Mouse (Mus musculus) forebrain, embryonic 15.5 days (tissue): ENCODE results near the gene Rps6kb2. TPM values are rescaled to one million over a fixed set of nuclear protein-coding genes. Genes with fewer than 3 reads are reported as not detected.
"Not testable (repeated sequence)": the region's sequence is repeated elsewhere in the genome, so short reads cannot be mapped to it uniquely, and the experiment has no call there.

Source experiments
- ATAC-seq: fragments of 200-750 bp; cut with Nextera tagmentation; replicated peaks from 2 replicates; pipeline ENCODE4 v1.8.0; 2017; ENCODE audit warnings: mild to moderate bottlenecking, moderate TSS enrichment, moderate library complexity
- H3K27ac ChIP-seq: fragments of 300-500 bp; sonication (generic); replicated peaks from 2 replicates; pipeline ENCODE4 v1.5.1; 2015; ENCODE audit warnings: mild to moderate bottlenecking, inconsistent platforms
- H3K27me3 ChIP-seq: fragments of 300-500 bp; sonication (generic); 2 replicates; pipeline ENCODE4 v1.6.1; 2015; ENCODE audit warnings: inconsistent platforms
- H3K36me3 ChIP-seq: fragments of 300-500 bp; sonication (generic); 2 replicates; pipeline ENCODE4 v1.6.1; 2015; ENCODE audit warnings: mild to moderate bottlenecking, inconsistent platforms
- H3K4me1 ChIP-seq: fragments of 300-500 bp; sonication (generic); 2 replicates; pipeline ENCODE4 v1.6.1; 2015; ENCODE audit warnings: inconsistent platforms
- H3K4me2 ChIP-seq: fragments of 300-500 bp; sonication (generic); replicated peaks from 2 replicates; pipeline ENCODE4 v1.6.1; 2015; ENCODE audit warnings: mild to moderate bottlenecking, inconsistent platforms
- H3K4me3 ChIP-seq: fragments of 300-500 bp; sonication (generic); 2 replicates; pipeline ENCODE4 v1.5.1; 2015; ENCODE audit warnings: mild to moderate bottlenecking, inconsistent platforms
- H3K9ac ChIP-seq: fragments of 300-500 bp; sonication (generic); replicated peaks from 2 replicates; pipeline ENCODE4 v1.6.1; 2015; ENCODE audit warnings: mild to moderate bottlenecking, inconsistent platforms
- H3K9me3 ChIP-seq: fragments of 300-500 bp; sonication (generic); 2 replicates; pipeline ENCODE4 v1.6.1; 2016; ENCODE audit warnings: inconsistent platforms
- WGBS: fragments of 180-500 bp; shearing (Covaris S2); methylation state at CpG from one replicate; pipeline ENCODE4 v1.1.7; 2015; ENCODE audit warnings: mixed read lengths; 5-methylcytosine and 5-hydroxymethylcytosine counted together
- polyA plus RNA-seq: library from polyadenylated mRNA; unstranded; fragments of >200 nt; fragmentation: Nextera tagmentation; extraction: Ambion mirVana; gene quantifications from 2 replicates; pipeline ENCODE4 v1.2.1, GENCODE M21; 2015

Gene Rps6kb2
- polyA plus RNA-seq, 1 experiment from 2014 or later: 54.1 TPM

DNA sequence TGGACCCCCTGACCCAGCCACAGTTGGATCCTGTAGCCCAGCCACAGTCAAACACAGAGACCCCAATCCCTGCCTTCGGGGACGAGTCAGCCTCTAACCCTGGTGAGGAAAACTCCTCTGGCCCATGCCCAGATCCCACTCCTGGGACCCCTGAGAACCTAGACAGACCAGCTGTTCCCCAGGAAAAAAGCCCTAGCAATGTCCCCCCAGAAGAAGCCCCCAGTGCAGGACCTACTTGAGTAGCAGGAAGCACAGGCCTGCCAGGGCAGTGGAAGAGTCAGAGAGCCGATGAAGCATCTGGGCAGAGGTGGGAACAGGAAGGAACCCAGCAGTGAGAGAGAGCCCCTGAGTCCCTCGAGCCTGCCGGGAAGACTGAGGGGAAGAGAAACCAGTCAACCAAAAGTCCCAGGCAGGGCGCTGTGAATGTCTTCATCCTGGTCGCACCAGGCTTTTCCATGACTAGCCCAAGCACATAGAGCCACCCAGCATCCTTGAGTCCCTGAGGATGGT, 19.3 kb downstream of the Rps6kb2 start, which contains the start of gene Cabp4:
Gene Cabp4, minus strand, starts transcription at position 275 of the 510 bp plus-strand sequence.
- no peak within 1 kb of the TSS for H3K9ac ChIP-seq
- no peak within 1 kb of the TSS for H3K27ac ChIP-seq
- ATAC-seq: no peak
- peaks cover 9% of the 10 kb centered on the region for H3K4me1 ChIP-seq
- H3K4me2 ChIP-seq: no peak within 1 kb of the TSS
- no peak within 1 kb of the TSS for H3K4me3 ChIP-seq
- 86% methylated on average over 7 of the region's 7 CpGs for WGBS
- H3K36me3 ChIP-seq: no peaks in the 10 kb centered on the region
- H3K9me3 ChIP-seq: no peaks in the 10 kb centered on the region
- no peaks in the 10 kb centered on the region for H3K27me3 ChIP-seq

- ATAC-seq: no peak
- Histone ChIP-seq H3K4me3 (no peak overlapping the region), H3K4me1 (peaks cover 2% of the 10 kb centered on the region), H3K27ac (no peak overlapping the region), H3K36me3 (no peaks in the 10 kb centered on the region), H3K9ac (no peak overlapping the region), H3K27me3 (no peaks in the 10 kb centered on the region), H3K4me2 (no peak overlapping the region), H3K9me3 (no peaks in the 10 kb centered on the region)
- WGBS: 90% methylated on average over 18 of the region's 18 CpGs
These were observed 20.6 kb downstream of the Rps6kb2 start for GRCm38 (mm10) chr19:4142416-4143173.

DNA sequence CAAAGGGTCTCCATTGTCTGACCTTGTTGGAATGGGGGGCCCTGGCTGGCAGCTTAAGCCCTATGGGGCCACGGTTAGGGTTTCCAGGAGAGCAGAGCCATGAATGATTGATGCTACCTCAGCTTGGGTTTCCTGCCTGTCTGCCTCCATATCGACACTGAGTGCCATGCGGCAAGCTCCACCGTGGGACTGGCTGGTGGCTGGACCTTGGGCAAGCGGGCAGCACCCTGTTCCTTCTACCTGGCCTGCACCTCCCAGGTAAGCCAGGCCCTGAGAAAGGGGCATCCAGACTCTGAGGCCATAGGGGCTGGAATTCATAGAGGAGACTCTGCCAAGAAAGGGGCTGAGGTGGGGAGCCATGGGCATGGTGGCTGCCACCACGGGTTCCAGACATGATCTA, 23.0 kb downstream of the Rps6kb2 start:
- no peak overlapping the region for H3K9ac ChIP-seq
- no peak for ATAC-seq
- 83% methylated on average over 6 of the region's 6 CpGs for WGBS
- no peaks in the 10 kb centered on the region for H3K4me1 ChIP-seq
- no peak overlapping the region for H3K4me2 ChIP-seq
- H3K27ac ChIP-seq: no peak overlapping the region
- no peak overlapping the region for H3K4me3 ChIP-seq
- H3K9me3 ChIP-seq: no peaks in the 10 kb centered on the region
- no peaks in the 10 kb centered on the region for H3K27me3 ChIP-seq
- no peaks in the 10 kb centered on the region for H3K36me3 ChIP-seq

GRCm38 (mm10) chr19:4139446-4139845, 23.7 kb downstream of the Rps6kb2 start, which contains the start of gene Gpr152:
Gpr152 (plus strand) TSS chr19:4139787.
- Histone ChIP-seq H3K36me3 (no peaks in the 10 kb centered on the region), H3K9me3 (no peaks in the 10 kb centered on the region), H3K4me1 (no peaks in the 10 kb centered on the region), H3K27ac (no peak within 1 kb of the TSS), H3K9ac (no peak within 1 kb of the TSS), H3K4me3 (no peak within 1 kb of the TSS), H3K27me3 (no peaks in the 10 kb centered on the region), H3K4me2 (no peak within 1 kb of the TSS)
- ATAC-seq: no peak
- whole genome bisulfite sequencing: 69% methylated on average over 2 of the region's 2 CpGs

DNA sequence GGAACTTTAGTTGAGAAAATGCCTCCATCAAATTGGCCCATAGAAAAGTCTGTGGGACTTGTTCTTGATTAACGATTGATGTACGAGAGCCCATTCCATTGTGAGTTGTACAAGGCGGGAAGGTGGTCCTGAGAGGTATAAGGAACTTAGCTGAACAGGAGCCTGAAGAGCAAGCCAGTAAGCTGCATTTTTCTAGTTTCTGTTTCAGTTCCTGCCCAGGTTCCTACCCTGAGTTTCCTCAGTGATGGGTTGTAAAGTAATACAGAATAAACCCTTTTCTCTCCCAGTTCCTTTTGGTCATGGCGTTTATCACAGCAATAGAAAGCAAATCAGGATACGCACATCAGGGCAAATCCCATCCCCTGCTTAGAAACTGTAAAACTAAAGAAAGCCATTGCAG, 25.2 kb downstream of the Rps6kb2 start:
- 73% methylated on average over 5 of the region's 5 CpGs for WGBS
- H3K27me3 ChIP-seq: no peaks in the 10 kb centered on the region
- no peak overlapping the region for H3K9ac ChIP-seq
- no peaks in the 10 kb centered on the region for H3K9me3 ChIP-seq
- H3K4me2 ChIP-seq: no peak overlapping the region
- no peak overlapping the region for H3K27ac ChIP-seq
- peaks cover 2% of the 10 kb centered on the region; the same call in 1 of the 2 replicates for H3K36me3 ChIP-seq
- H3K4me1 ChIP-seq: no peaks in the 10 kb centered on the region
- ATAC-seq: no peak
- no peak overlapping the region for H3K4me3 ChIP-seq

GRCm38 (mm10) chr19:4136463-4136862, 26.7 kb downstream of the Rps6kb2 start:
- Histone ChIP-seq H3K27ac (no peak overlapping the region), H3K4me3 (no peak overlapping the region), H3K4me1 (no peaks in the 10 kb centered on the region), H3K27me3 (no peaks in the 10 kb centered on the region), H3K9ac (no peak overlapping the region), H3K9me3 (no peaks in the 10 kb centered on the region), H3K36me3 (peaks cover 15% of the 10 kb centered on the region), H3K4me2 (no peak overlapping the region)
- ATAC-seq: no peak
- WGBS: 70% methylated on average over 5 of the region's 5 CpGs

- H3K4me1 ChIP-seq, H3K27ac ChIP-seq, H3K9me3 ChIP-seq, H3K4me3 ChIP-seq, H3K27me3 ChIP-seq, H3K9ac ChIP-seq, ATAC-seq, H3K4me2 ChIP-seq: not testable (repeated sequence)
- WGBS: 26% methylated on average over 8 of the region's 8 CpGs
- peaks cover 19% of the 10 kb centered on the region for H3K36me3 ChIP-seq
These were observed 27.2 kb downstream of the Rps6kb2 start for GRCm38 (mm10) chr19:4135963-4136345.

DNA sequence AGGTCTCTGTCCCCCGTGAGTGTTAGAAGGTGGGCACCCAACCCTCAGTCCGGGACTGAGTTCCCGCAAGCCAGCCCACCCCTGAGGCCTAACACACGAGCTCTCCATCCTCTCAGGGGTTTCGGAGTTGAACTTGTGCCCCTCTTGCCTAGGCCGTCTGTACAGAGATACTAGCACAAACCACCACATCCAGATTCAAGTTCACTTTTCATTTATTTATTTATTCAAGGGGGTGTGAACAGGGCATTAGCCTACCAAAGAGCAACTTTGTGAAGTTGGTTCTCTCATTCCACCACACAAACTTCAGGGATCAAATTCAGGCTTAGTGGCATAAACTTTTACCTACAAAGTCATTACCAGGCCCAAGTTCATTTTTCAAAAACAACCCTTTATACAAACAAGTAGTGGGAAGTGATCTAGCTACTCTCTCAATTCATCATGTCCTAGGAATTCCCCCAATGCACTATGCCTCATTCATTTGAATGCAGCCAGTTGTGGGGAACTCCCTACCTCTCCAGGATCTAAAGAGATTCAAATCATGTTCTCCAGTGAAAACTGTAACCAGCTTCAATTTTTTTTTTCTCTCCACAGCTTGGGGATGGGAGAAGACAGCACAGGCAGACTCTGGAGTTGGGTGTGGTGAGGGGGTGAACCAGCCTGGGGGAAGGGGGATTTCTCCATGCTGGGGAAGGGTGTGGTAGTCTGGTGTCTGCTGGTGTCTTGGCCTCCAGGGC, 27.8 kb downstream of the Rps6kb2 start:
- H3K36me3 ChIP-seq: peaks cover 19% of the 10 kb centered on the region

GRCm38 (mm10) chr19:4134354-4134753, 28.8 kb downstream of the Rps6kb2 start:
- 92% methylated on average over 4 of the region's 4 CpGs for WGBS
- ATAC-seq: no peak

More for the DNA sequence above, 27.8 kb downstream of the Rps6kb2 start:
- not testable (repeated sequence) for H3K4me1 ChIP-seq, H3K9ac ChIP-seq, H3K27me3 ChIP-seq, H3K4me2 ChIP-seq, H3K9me3 ChIP-seq, ATAC-seq, H3K27ac ChIP-seq, H3K4me3 ChIP-seq
- WGBS: 86% methylated on average over 6 of the region's 6 CpGs

GRCm38 (mm10) chr19:4131768-4132167, 31.4 kb downstream of the Rps6kb2 start:
- no peak overlapping the region for H3K9ac ChIP-seq
- no peak overlapping the region for H3K27ac ChIP-seq
- H3K36me3 ChIP-seq: peaks cover 42% of the 10 kb centered on the region
- H3K4me1 ChIP-seq: peaks cover 10% of the 10 kb centered on the region
- H3K9me3 ChIP-seq: no peaks in the 10 kb centered on the region
- no peak overlapping the region for H3K4me3 ChIP-seq
- ATAC-seq: no peak
- H3K27me3 ChIP-seq: no peaks in the 10 kb centered on the region
- WGBS: 82% methylated on average over 2 of the region's 2 CpGs
- H3K4me2 ChIP-seq: no peak overlapping the region

More at GRCm38 (mm10) chr19:4134354-4134753, 28.8 kb downstream of the Rps6kb2 start:
- no peak overlapping the region for H3K4me2 ChIP-seq
- H3K4me3 ChIP-seq: no peak overlapping the region
- no peak overlapping the region for H3K9ac ChIP-seq
- no peak overlapping the region for H3K27ac ChIP-seq
- no peaks in the 10 kb centered on the region for H3K27me3 ChIP-seq
- peaks cover 28% of the 10 kb centered on the region for H3K36me3 ChIP-seq
- H3K9me3 ChIP-seq: no peaks in the 10 kb centered on the region
- no peaks in the 10 kb centered on the region for H3K4me1 ChIP-seq

- H3K9me3 ChIP-seq: no peaks in the 10 kb centered on the region
- H3K9ac ChIP-seq: no peak overlapping the region
- ATAC-seq: no peak
- 94% methylated on average over 5 of the region's 5 CpGs for WGBS
- H3K36me3 ChIP-seq: peaks cover 42% of the 10 kb centered on the region
- peaks cover 15% of the 10 kb centered on the region for H3K4me1 ChIP-seq
- no peaks in the 10 kb centered on the region for H3K27me3 ChIP-seq
- no peak overlapping the region for H3K4me2 ChIP-seq
- H3K27ac ChIP-seq: no peak overlapping the region
- H3K4me3 ChIP-seq: no peak overlapping the region
These were observed 32.1 kb downstream of the Rps6kb2 start for GRCm38 (mm10) chr19:4131075-4131474.

DNA sequence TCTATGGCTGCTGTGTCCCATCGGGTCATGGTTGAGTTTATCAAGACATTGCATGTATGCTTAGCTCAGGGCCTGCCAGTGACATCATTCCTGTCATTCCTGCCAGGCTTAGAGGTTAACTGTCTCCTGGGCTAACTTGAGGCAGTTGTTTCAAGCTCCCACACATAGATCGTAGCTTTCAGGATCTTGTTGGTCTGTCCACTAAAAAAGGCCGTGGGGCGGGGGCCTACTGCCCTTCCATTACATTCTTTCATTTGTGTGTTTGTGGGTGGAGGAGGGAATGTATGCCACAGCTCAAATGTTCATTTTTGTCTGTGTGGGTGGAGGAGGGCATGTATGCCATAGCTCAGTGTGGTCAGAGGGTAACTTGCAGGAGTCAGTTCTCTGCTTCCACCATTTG, 33.0 kb downstream of the Rps6kb2 start:
- no peaks in the 10 kb centered on the region for H3K9me3 ChIP-seq
- peaks cover 17% of the 10 kb centered on the region for H3K4me1 ChIP-seq
- H3K9ac ChIP-seq: no peak overlapping the region
- peaks cover 42% of the 10 kb centered on the region for H3K36me3 ChIP-seq
- no peak overlapping the region for H3K4me2 ChIP-seq
- H3K4me3 ChIP-seq: no peak overlapping the region
- H3K27me3 ChIP-seq: no peaks in the 10 kb centered on the region
- H3K27ac ChIP-seq: no peak overlapping the region
- ATAC-seq: no peak
- 92% methylated on average over 4 of the region's 4 CpGs for WGBS
